Comparison of ENCODE assay signal across 22 mouse cellular contexts in the genomic region with DNA sequence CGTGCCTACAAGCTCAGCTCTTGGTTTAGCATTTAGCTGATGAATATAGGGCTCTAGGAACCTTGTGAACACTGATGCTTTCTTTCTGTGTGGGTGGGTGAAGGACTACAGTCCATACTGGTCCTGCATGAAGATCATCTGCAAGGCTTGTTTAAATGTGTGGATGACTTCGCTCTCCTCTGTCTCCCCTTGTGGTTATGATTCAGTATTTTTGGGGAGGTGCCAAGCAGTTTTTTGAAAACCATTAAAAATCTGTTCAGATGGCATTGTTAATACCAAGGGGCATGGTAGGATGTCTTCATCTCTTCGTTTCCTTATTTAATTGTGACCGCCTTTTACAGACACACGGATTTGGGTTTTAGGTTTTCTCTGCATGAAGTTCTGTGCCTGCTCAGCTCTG.
"Had no signal": no experiment of that assay in that cellular context is flagged by ENCODE, and none has a peak within 500 bp of the region (broad histone marks: within the 10 kb centered on the region; RNA-seq: fewer than 3 reads in every experiment).

No protein-coding gene starts in this region.

- H3K4me1 ChIP-seq: heart, embryonic 13.5 days; heart, embryonic 15.5 days; hindbrain, embryonic 12.5 days; kidney, embryonic 15.5 days; limb, embryonic 13.5 days; limb, embryonic 15.5 days; liver, embryonic 12.5 days had no signal

- H3K9me3 ChIP-seq: heart, embryonic 13.5 days; heart, embryonic 15.5 days; hindbrain, embryonic 12.5 days; kidney, embryonic 15.5 days; limb, embryonic 13.5 days; limb, embryonic 15.5 days; liver, embryonic 12.5 days had no signal

- H3K4me2 ChIP-seq: heart, embryonic 11.5 days; heart, embryonic 13.5 days; heart, embryonic 15.5 days; hindbrain, embryonic 12.5 days; hindbrain, embryonic 14.5 days; kidney, embryonic 15.5 days; limb, embryonic 13.5 days; limb, embryonic 15.5 days; liver, embryonic 12.5 days had no signal

- ATAC-seq: hindbrain, embryonic 16.5 days; intestine, embryonic 16.5 days; liver, embryonic 12.5 days had no signal

- H3K4me3 ChIP-seq: heart, embryonic 13.5 days; heart, embryonic 15.5 days; hindbrain, embryonic 12.5 days; kidney, embryonic 15.5 days; limb, embryonic 13.5 days; limb, embryonic 15.5 days; liver, embryonic 12.5 days had no signal

- H3K27ac ChIP-seq: heart, embryonic 13.5 days; heart, embryonic 15.5 days; hindbrain, embryonic 12.5 days; hindbrain, embryonic 14.5 days; kidney, embryonic 15.5 days; kidney, postnatal 0 days; limb, embryonic 13.5 days; limb, embryonic 15.5 days; liver, embryonic 12.5 days; liver, embryonic 14.5 days had no signal

- H3K27me3 ChIP-seq: heart, embryonic 13.5 days; heart, embryonic 15.5 days; hindbrain, embryonic 12.5 days; kidney, embryonic 15.5 days; limb, embryonic 13.5 days; limb, embryonic 15.5 days; liver, embryonic 12.5 days had no signal

- DNase-seq: gastrocnemius, postnatal 14 days; gastrocnemius, postnatal 36 days; heart, adult 18-20 months; heart, postnatal 36 days; kidney, adult 11 months; kidney, adult 2 months; kidney, adult 9 months; kidney, postnatal 14 days; layer of hippocampus, postnatal 36 days had no signal

- H3K9ac ChIP-seq: heart, embryonic 13.5 days; heart, embryonic 15.5 days; hindbrain, embryonic 12.5 days; hindbrain, embryonic 14.5 days; kidney, embryonic 15.5 days; limb, embryonic 13.5 days; limb, embryonic 15.5 days; liver, embryonic 12.5 days; liver, embryonic 14.5 days had no signal

- H3K36me3 ChIP-seq: heart, embryonic 13.5 days; heart, embryonic 15.5 days; hindbrain, embryonic 12.5 days; kidney, embryonic 15.5 days; limb, embryonic 13.5 days; limb, embryonic 15.5 days; liver, embryonic 12.5 days had no signal
